Mouse (Mus musculus): ENCODE measurements around the gene Avpi1. TPM values are rescaled to one million over a fixed set of nuclear protein-coding genes. Genes with fewer than 3 reads are reported as not detected.
A peak's percentile ranks its signal among the peaks of the same experiment; 100 is the strongest.

Avpi1 gene
- polyA plus RNA-seq, 1 experiment from 2014 or later = 29.7 TPM

DNA sequence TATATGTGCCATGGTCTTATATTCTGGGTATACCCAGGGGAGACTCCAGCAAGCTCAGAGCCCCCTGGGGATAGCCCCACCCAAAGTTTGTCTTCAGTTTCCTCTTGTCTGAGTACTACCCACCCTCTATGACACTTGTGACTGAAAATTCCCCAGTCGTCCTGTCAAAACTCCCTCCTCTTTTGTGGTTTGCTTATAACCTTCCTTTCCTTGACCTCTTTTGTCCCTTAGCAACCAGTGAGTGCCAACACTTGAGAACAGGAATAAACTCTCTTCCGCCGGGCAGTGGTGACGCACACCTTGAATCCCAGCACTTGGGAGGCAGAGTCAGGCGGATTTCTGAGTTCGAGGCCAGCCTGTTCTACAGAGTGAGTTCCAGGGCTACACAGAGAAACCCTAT lies 15.2 kb upstream of the Avpi1 start:
- no peak for ATAC-seq (replicated peaks; ENCODE audit: insufficient number of reproducible peaks, insufficient read depth, low FRiP score, low read depth)
- H3K9ac ChIP-seq = no peak overlapping the region
- H3K9me3 ChIP-seq (replicated peaks) = no peaks in the 10 kb centered on the region
- no peak overlapping the region for H3K4me3 ChIP-seq
- H3K36me3 ChIP-seq = no peaks in the 10 kb centered on the region
- H3K27me3 ChIP-seq = no peaks in the 10 kb centered on the region
- 0 out of 2 replicates have a peak overlapping the region, but pooled peaks have one; percentile 16 for H3K4me2 ChIP-seq
- H3K27ac ChIP-seq = no peak overlapping the region
- 32% methylated on average over 6 of the region's 6 CpGs for WGBS
- peaks cover 29% of the 10 kb centered on the region for H3K4me1 ChIP-seq (replicated peaks)

DNA sequence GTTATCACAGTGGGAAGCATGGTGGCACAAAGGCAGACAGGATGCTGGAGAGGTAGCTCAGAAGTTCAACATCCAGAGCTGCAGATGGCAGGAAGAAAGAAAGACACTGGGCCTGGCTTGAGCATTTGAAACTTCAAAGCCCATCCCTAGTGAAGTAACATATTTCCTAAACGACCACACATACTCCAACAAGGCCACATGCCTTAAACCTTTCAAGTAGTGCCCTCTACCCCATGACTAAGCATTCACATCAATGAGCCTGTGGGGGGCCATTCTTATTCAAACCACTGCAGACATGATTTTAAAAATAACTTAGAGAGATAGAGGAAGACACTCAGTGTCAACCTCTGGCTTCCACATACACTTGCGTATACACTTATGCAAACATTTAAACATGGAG lies 13.9 kb upstream of the Avpi1 start:
- no peaks in the 10 kb centered on the region for H3K27me3 ChIP-seq
- no peaks in the 10 kb centered on the region for H3K9me3 ChIP-seq (replicated peaks)
- ATAC-seq (replicated peaks; ENCODE audit: insufficient number of reproducible peaks, insufficient read depth, low FRiP score, low read depth) = no peak
- WGBS = 69% methylated on average over 2 of the region's 2 CpGs
- no peak overlapping the region for H3K4me3 ChIP-seq
- H3K27ac ChIP-seq = no peak overlapping the region
- H3K4me2 ChIP-seq = no peak overlapping the region
- no peaks in the 10 kb centered on the region for H3K36me3 ChIP-seq
- peaks cover 15% of the 10 kb centered on the region for H3K4me1 ChIP-seq (replicated peaks)
- no peak overlapping the region for H3K9ac ChIP-seq

- H3K4me3 ChIP-seq = no peak overlapping the region
- peaks cover 14% of the 10 kb centered on the region for H3K4me1 ChIP-seq (replicated peaks)
- H3K27ac ChIP-seq = no peak overlapping the region
- no peaks in the 10 kb centered on the region for H3K9me3 ChIP-seq (replicated peaks)
- ATAC-seq (replicated peaks; ENCODE audit: insufficient number of reproducible peaks, insufficient read depth, low FRiP score, low read depth) = no peak
- no peak overlapping the region for H3K4me2 ChIP-seq
- no peaks in the 10 kb centered on the region for H3K36me3 ChIP-seq
- no peaks in the 10 kb centered on the region for H3K27me3 ChIP-seq
- 72% methylated on average over 3 of the region's 3 CpGs for WGBS
- H3K9ac ChIP-seq = no peak overlapping the region
Observed at GRCm38 (mm10) chr19:42141998-42142397, 13.1 kb upstream of the Avpi1 start.

DNA sequence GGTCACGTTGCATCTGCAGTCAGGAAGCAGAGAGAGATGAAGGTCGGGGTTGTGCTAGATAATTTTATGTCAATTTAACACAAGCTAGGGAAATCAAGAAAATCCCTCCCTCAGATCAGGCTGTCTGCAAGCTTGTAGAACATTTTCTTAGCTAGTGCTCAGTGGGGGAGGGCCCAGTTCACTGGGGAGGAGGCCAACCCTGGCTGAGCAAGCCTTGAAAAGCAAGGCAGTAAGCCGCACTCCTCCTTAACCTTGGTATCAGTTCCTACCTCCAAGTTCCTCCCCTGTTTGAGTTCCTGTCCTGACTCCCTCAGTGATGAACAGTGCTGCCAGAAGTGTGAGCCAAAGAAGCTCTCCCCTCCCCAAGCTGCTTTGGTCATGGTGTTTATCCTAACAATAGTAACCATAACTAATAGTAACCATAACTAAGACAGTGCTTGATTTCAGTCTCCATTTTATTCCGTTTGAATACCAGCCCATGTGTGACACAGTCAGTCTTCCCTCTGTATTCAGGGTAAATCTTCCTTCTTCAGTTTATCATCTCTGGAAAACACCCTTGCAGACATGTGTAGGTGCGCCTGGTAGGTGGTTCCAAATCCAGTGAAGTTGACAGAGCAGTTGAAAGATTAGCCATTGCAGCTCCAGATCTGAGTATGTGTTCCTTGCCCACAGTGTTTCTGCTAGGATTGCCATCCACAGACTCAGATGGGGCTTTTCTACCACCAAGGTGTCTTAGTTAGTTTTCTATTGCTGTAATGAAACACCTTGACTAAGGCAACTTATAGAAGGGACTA lies 11.1 kb upstream of the Avpi1 start:
- Histone ChIP-seq H3K36me3 (no peaks in the 10 kb centered on the region), H3K27ac (no peak overlapping the region), H3K4me1 (replicated peaks) (peaks cover 6% of the 10 kb centered on the region), H3K27me3 (no peaks in the 10 kb centered on the region), H3K9ac (no peak overlapping the region), H3K4me2 (no peak overlapping the region), H3K4me3 (no peak overlapping the region), H3K9me3 (replicated peaks) (no peaks in the 10 kb centered on the region)
- WGBS = 68% methylated on average over 5 of the region's 5 CpGs
- ATAC-seq (replicated peaks; ENCODE audit: insufficient number of reproducible peaks, insufficient read depth, low FRiP score, low read depth) = no peak

- no peaks in the 10 kb centered on the region for H3K27me3 ChIP-seq
- no peak overlapping the region for H3K27ac ChIP-seq
- H3K4me2 ChIP-seq = no peak overlapping the region
- H3K9me3 ChIP-seq (replicated peaks) = no peaks in the 10 kb centered on the region
- no peak for ATAC-seq (replicated peaks; ENCODE audit: insufficient number of reproducible peaks, insufficient read depth, low FRiP score, low read depth)
- no peaks in the 10 kb centered on the region for H3K4me1 ChIP-seq (replicated peaks)
- H3K36me3 ChIP-seq = no peaks in the 10 kb centered on the region
- WGBS = 81% methylated on average over 15 of the region's 15 CpGs
- no peak overlapping the region for H3K9ac ChIP-seq
- no peak overlapping the region for H3K4me3 ChIP-seq
Observed at GRCm38 (mm10) chr19:42138517-42139285, 9.8 kb upstream of the Avpi1 start.

GRCm38 (mm10) chr19:42137167-42137672 lies 8.4 kb upstream of the Avpi1 start:
- Histone ChIP-seq H3K9ac (no peak overlapping the region), H3K4me3 (no peak overlapping the region), H3K4me1 (replicated peaks) (no peaks in the 10 kb centered on the region), H3K27me3 (no peaks in the 10 kb centered on the region), H3K4me2 (no peak overlapping the region), H3K27ac (no peak overlapping the region), H3K36me3 (no peaks in the 10 kb centered on the region), H3K9me3 (replicated peaks) (no peaks in the 10 kb centered on the region)
- 90% methylated on average over 4 of the region's 4 CpGs for WGBS
- ATAC-seq (replicated peaks; ENCODE audit: insufficient number of reproducible peaks, insufficient read depth, low FRiP score, low read depth) = no peak

DNA sequence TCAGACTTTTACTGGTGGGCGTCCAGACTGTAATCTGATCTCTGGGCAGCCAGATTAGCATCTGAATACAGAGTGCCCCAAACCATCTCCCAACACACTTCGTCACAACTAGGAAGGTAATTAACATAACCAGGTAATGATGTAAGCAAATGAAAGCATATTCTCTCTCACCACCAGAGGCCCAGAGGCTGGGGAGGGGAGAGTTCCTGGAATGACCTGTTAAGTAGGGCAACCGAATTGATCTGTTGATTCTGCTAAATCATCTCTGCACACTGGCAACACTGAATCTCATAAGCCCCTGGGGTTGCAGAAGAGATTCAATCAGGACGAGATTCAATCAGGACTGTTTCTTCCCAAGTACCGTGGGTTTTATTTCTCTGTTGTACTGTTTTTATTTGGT lies 7.3 kb upstream of the Avpi1 start:
- Histone ChIP-seq H3K4me2 (no peak overlapping the region), H3K36me3 (no peaks in the 10 kb centered on the region), H3K4me3 (no peak overlapping the region), H3K9me3 (replicated peaks) (no peaks in the 10 kb centered on the region), H3K27ac (no peak overlapping the region), H3K9ac (no peak overlapping the region), H3K27me3 (no peaks in the 10 kb centered on the region), H3K4me1 (replicated peaks) (no peaks in the 10 kb centered on the region)
- no peak for ATAC-seq (replicated peaks; ENCODE audit: insufficient number of reproducible peaks, insufficient read depth, low FRiP score, low read depth)
- WGBS = 46% methylated on average over 5 of the region's 5 CpGs

DNA sequence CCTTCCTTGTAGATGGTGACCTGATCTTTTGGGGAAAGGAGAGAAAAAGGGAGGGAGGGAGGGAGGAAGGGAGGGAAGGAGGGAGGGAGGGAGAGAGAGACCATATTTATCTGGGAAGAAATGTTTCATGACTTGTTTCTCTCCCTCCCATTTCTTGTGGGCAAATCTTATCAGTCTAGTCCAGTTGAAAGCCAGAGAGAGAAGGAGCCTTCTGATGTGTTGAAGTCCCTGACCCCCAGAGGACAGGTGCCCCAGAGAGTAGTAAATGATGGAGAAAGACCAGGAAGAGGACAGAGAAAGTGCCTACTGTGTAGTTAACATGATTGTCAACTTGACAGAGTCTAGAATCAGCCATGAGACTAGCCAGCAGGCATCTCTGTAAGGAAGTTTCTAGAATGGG lies 6.2 kb upstream of the Avpi1 start:
- no peaks in the 10 kb centered on the region for H3K36me3 ChIP-seq
- no peak overlapping the region for H3K4me3 ChIP-seq
- H3K9me3 ChIP-seq (replicated peaks) = no peaks in the 10 kb centered on the region
- H3K27me3 ChIP-seq = no peaks in the 10 kb centered on the region
- H3K27ac ChIP-seq = no peak overlapping the region
- no peak for ATAC-seq (replicated peaks; ENCODE audit: insufficient number of reproducible peaks, insufficient read depth, low FRiP score, low read depth)
- no peak overlapping the region for H3K4me2 ChIP-seq
- H3K9ac ChIP-seq = no peak overlapping the region
- peaks cover 3% of the 10 kb centered on the region for H3K4me1 ChIP-seq (replicated peaks)

- Histone ChIP-seq H3K4me3 (no peak overlapping the region), H3K4me1 (replicated peaks) (peaks cover 31% of the 10 kb centered on the region), H3K4me2 (no peak overlapping the region), H3K27me3 (no peaks in the 10 kb centered on the region), H3K9ac (no peak overlapping the region), H3K27ac (no peak overlapping the region), H3K36me3 (no peaks in the 10 kb centered on the region), H3K9me3 (replicated peaks) (no peaks in the 10 kb centered on the region)
- no peak for ATAC-seq (replicated peaks; ENCODE audit: insufficient number of reproducible peaks, insufficient read depth, low FRiP score, low read depth)
- WGBS = 74% methylated on average over 5 of the region's 5 CpGs
Observed at GRCm38 (mm10) chr19:42131101-42131500, 2.2 kb upstream of the Avpi1 start.

DNA sequence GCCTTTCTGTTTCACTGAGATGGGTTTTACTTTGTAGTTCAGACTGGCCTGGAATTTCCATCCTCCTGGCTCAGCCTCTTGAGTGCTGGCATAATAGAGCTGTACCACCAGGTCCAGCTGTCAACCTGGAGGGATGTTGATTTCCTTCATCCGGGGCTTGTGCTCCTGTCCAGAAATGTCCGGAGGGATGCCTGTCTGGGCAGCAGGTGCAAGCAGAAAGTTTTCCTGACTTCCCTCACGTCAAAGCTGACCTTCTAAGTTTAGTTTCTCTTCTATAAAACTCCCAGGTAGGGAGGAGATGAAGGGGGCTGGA lies 1.4 kb upstream of the Avpi1 start:
- Histone ChIP-seq H3K27ac (peak overlapping the region; percentile 92), H3K4me3 (no peak overlapping the region), H3K9me3 (replicated peaks) (no peaks in the 10 kb centered on the region), H3K9ac (no peak overlapping the region), H3K4me2 (peak overlapping the region; percentile 95; the same call in 1 of the 2 replicates), H3K27me3 (no peaks in the 10 kb centered on the region), H3K4me1 (replicated peaks) (peaks cover 37% of the 10 kb centered on the region), H3K36me3 (no peaks in the 10 kb centered on the region)
- 67% methylated on average over 3 of the region's 3 CpGs for WGBS
- no peak for ATAC-seq (replicated peaks; ENCODE audit: insufficient number of reproducible peaks, insufficient read depth, low FRiP score, low read depth)

- Histone ChIP-seq H3K9me3 (replicated peaks) (no peaks in the 10 kb centered on the region), H3K4me2 (peak overlapping the region; percentile 95), H3K27ac (peak overlapping the region; percentile 92), H3K27me3 (no peaks in the 10 kb centered on the region), H3K36me3 (no peaks in the 10 kb centered on the region), H3K4me1 (replicated peaks) (peaks cover 40% of the 10 kb centered on the region), H3K4me3 (peak overlapping the region; percentile 75), H3K9ac (no peak overlapping the region)
- no peak for ATAC-seq (replicated peaks; ENCODE audit: insufficient number of reproducible peaks, insufficient read depth, low FRiP score, low read depth)
- WGBS = 33% methylated on average over 14 of the region's 14 CpGs
Observed at GRCm38 (mm10) chr19:42129509-42130293, 842 bp upstream of the Avpi1 start.
